Mouse (Mus musculus) limb, embryonic 10.5 days (tissue): ENCODE measurements at regions not wholly inside any gene's neighbourhood (a gene's known extent, or its start where the extent isn't known, plus 50 kb on each side); places are given as distances from the start of the nearest gene placed in this dataset.

Experiments
- DNase-seq: peaks from one replicate; pipeline ENCODE4 v3.0.0-alpha.2; 2017; ENCODE audit warnings: low spot score
- H3K27ac ChIP-seq: fragments of 300-500 bp; sonication (generic); 2 replicates; pipeline ENCODE4 v1.5.1; 2016; ENCODE audit warnings: mild to moderate bottlenecking
- H3K27me3 ChIP-seq: fragments of 300-500 bp; sonication (generic); 2 replicates; pipeline ENCODE4 v1.6.1; 2016; ENCODE audit warnings: low read depth, mild to moderate bottlenecking; ENCODE audit not compliant: poor library complexity, severe bottlenecking
- H3K36me3 ChIP-seq: fragments of 300-500 bp; sonication (generic); 2 replicates; pipeline ENCODE4 v1.6.1; 2016; ENCODE audit warnings: mild to moderate bottlenecking, moderate library complexity
- H3K4me1 ChIP-seq: fragments of 300-500 bp; sonication (generic); 2 replicates; pipeline ENCODE4 v1.6.1; 2016
- H3K4me3 ChIP-seq: fragments of 300-500 bp; sonication (generic); 2 replicates; pipeline ENCODE4 v1.5.1; 2016; ENCODE audit warnings: mild to moderate bottlenecking, moderate library complexity
- H3K9me3 ChIP-seq: fragments of 300-500 bp; sonication (generic); replicated peaks from 2 replicates; pipeline ENCODE4 v1.6.1; 2016; ENCODE audit warnings: mild to moderate bottlenecking
- WGBS: fragments of 180-500 bp; shearing (Covaris S2); methylation state at CpG from one replicate; pipeline ENCODE4 v1.1.7; 2016; 5-methylcytosine and 5-hydroxymethylcytosine counted together

GRCm38 (mm10) chr1:138771307-138772011 lies 76.9 kb downstream of the Lhx9 start:
- H3K27ac ChIP-seq = no peak overlapping the region
- no peak for DNase-seq
- no peaks in the 10 kb centered on the region for H3K9me3 ChIP-seq
- peaks cover 14% of the 10 kb centered on the region for H3K4me1 ChIP-seq
- no peaks in the 10 kb centered on the region for H3K36me3 ChIP-seq
- WGBS = 80% methylated on average over 3 of the region's 3 CpGs
- 0 out of 2 replicates have a peak, but pooled peaks cover 4% of the 10 kb centered on the region for H3K27me3 ChIP-seq
- H3K4me3 ChIP-seq = no peak overlapping the region

GRCm38 (mm10) chr1:138762876-138763275 lies 85.5 kb downstream of the Lhx9 start:
- DNase-seq = peak; percentile 56
- Histone ChIP-seq H3K4me3 (no peak overlapping the region), H3K27me3 (no peaks in the 10 kb centered on the region), H3K4me1 (peaks cover 27% of the 10 kb centered on the region), H3K27ac (no peak overlapping the region), H3K9me3 (no peaks in the 10 kb centered on the region), H3K36me3 (no peaks in the 10 kb centered on the region)
- WGBS = 70% methylated on average over 7 of the region's 7 CpGs

- Histone ChIP-seq H3K27ac (no peak overlapping the region), H3K9me3 (no peaks in the 10 kb centered on the region), H3K4me3 (no peak overlapping the region), H3K27me3 (no peaks in the 10 kb centered on the region), H3K36me3 (no peaks in the 10 kb centered on the region), H3K4me1 (peaks cover 17% of the 10 kb centered on the region; the same call in 1 of the 2 replicates)
- no peak for DNase-seq
These were observed 90.6 kb downstream of the Lhx9 start for GRCm38 (mm10) chr1:138757777-138758176.

DNA sequence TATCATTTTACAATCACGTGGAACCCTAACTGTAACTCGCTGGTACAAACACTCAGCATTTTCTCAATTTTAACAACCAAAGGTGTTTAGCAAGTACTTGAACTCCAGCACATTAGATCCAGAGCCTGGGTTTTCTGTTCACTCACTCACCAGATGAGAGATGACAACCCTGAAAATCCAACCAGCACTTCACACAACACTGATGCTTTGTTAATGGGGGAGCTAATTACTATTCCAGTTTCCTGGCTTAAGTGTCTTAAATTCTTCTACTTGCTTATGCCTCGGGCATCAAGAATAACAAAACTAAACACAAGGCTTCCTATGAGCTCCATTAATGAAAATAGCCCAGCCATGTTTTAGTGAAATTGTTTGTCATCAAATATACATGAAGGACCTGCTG lies 113.4 kb upstream of the Nek7 start:
- no peak overlapping the region for H3K27ac ChIP-seq
- H3K36me3 ChIP-seq = no peaks in the 10 kb centered on the region
- no peak for DNase-seq
- 66% methylated on average over 3 of the region's 3 CpGs for WGBS
- peaks cover 35% of the 10 kb centered on the region for H3K27me3 ChIP-seq
- H3K9me3 ChIP-seq = no peaks in the 10 kb centered on the region
- H3K4me3 ChIP-seq = no peak overlapping the region
- H3K4me1 ChIP-seq = peaks cover 27% of the 10 kb centered on the region

GRCm38 (mm10) chr1:138731008-138731407 lies 111.1 kb upstream of the Nek7 start:
- no peak for DNase-seq
- H3K36me3 ChIP-seq = no peaks in the 10 kb centered on the region
- WGBS = 52% methylated on average over 12 of the region's 12 CpGs
- H3K4me3 ChIP-seq = no peak overlapping the region
- no peak overlapping the region for H3K27ac ChIP-seq
- H3K4me1 ChIP-seq = peaks cover 18% of the 10 kb centered on the region
- H3K9me3 ChIP-seq = no peaks in the 10 kb centered on the region
- peaks cover 33% of the 10 kb centered on the region for H3K27me3 ChIP-seq

DNA sequence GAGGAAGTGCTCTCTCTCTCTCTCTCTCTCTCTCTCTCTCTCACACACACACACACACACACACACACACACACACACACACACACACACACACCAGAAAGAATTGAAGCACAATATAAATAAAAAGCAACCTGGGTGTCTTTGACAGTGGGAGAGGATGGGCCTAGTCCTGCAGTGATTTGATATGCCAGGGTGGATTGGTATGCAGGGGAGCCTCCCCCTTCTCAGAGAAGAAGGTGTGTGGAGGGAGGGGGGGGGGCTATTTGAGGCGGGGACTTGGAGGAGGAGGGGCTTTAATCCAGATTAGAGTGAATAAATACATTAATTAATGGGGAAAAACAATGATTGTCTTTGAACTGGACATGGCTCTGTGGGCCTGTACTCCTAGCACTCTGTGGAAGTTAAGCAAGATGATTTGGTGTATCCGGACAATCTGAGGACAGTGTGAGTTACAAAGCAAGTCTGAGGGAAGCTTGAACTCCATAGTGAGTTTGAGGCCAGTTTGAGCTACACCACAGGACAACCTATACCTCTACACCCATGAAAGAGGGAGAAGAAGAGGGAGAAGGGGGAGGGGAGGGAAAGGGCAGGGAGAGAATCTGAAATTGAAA lies 109.3 kb upstream of the Nek7 start:
- peaks cover 24% of the 10 kb centered on the region; the same call in 1 of the 2 replicates for H3K27me3 ChIP-seq
- no peak for DNase-seq
- no peak overlapping the region for H3K27ac ChIP-seq
- 58% methylated on average over 2 of the region's 2 CpGs for WGBS
- no peaks in the 10 kb centered on the region for H3K36me3 ChIP-seq
- no peaks in the 10 kb centered on the region for H3K9me3 ChIP-seq
- no peak overlapping the region for H3K4me3 ChIP-seq
- peaks cover 12% of the 10 kb centered on the region for H3K4me1 ChIP-seq

DNA sequence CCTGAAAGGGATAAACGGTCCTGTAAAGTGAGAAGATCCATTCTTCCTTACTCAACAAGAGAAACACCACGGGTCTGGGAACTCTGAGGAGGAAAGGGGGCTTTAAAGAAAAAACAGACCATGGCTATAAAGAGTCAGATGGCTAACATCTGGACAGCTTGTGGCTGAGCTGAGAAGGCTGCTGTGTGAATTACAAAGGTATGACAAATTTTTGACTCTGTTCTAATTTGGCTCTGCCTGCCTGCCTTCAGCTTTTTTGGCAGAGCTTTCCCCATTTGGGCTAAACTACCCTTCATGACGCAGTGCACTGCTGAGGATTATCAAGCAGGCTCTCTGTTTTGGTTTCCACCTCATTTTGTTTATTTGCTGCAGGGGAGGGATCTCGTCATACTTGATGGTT lies 100.8 kb upstream of the Nek7 start:
- H3K9me3 ChIP-seq = no peaks in the 10 kb centered on the region
- no peaks in the 10 kb centered on the region for H3K36me3 ChIP-seq
- 30% methylated on average over 4 of the region's 4 CpGs for WGBS
- peaks cover 20% of the 10 kb centered on the region; the same call in 1 of the 2 replicates for H3K27me3 ChIP-seq
- peak overlapping the region; percentile 50 for H3K27ac ChIP-seq
- DNase-seq = peak; percentile 39
- peaks cover 31% of the 10 kb centered on the region for H3K4me1 ChIP-seq
- no peak overlapping the region for H3K4me3 ChIP-seq

DNA sequence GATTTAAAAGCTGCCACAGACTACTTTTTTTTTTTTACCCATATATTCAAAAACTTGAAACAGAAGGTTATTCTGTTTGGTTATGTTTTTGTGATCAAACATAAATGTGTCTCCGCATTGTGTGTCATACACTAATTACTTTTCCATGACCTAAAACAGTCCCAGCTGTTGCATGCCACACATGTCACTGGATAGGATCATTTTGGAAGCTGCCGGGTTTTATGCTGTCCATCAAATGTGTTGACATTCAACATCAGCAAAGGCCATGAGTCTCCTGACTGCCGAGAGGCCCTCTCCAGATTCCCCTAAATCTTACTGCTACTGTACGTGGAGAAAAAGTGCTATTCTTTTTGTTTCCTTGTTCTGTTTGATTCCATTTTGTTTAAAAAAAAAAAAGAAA lies 99.4 kb upstream of the Nek7 start:
- WGBS = 43% methylated on average over 4 of the region's 4 CpGs
- no peaks in the 10 kb centered on the region for H3K9me3 ChIP-seq
- H3K4me3 ChIP-seq = no peak overlapping the region
- DNase-seq = peak; percentile 53
- peaks cover 31% of the 10 kb centered on the region for H3K4me1 ChIP-seq
- H3K36me3 ChIP-seq = no peaks in the 10 kb centered on the region
- H3K27me3 ChIP-seq = peaks cover 16% of the 10 kb centered on the region; the same call in 1 of the 2 replicates
- no peak overlapping the region for H3K27ac ChIP-seq

DNA sequence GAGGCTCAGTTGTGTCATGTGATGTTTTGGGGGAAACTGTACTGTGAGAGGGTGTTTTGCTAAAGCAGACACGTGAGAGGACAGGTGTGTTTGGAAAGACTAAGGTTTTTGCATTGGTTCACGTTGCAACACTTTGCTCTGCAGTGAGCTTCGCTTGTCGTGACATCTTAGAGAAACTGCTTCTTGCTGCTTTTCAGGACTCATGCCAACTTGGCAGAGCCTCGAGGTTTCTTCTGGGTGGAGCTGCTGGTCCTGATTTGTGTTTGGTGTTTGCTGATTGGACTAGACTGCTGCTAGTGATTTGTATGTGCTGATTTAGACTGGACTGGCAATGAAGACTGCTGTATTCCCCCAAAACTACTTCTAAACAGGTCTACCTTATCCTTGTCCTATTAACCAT lies 97.0 kb upstream of the Nek7 start:
- WGBS = 82% methylated on average over 5 of the region's 5 CpGs
- no peaks in the 10 kb centered on the region for H3K9me3 ChIP-seq
- H3K27ac ChIP-seq = no peak overlapping the region
- peaks cover 31% of the 10 kb centered on the region for H3K4me1 ChIP-seq
- no peak for DNase-seq
- H3K4me3 ChIP-seq = no peak overlapping the region
- no peaks in the 10 kb centered on the region for H3K36me3 ChIP-seq
- peaks cover 16% of the 10 kb centered on the region; the same call in 1 of the 2 replicates for H3K27me3 ChIP-seq

- peaks cover 16% of the 10 kb centered on the region; the same call in 1 of the 2 replicates for H3K27me3 ChIP-seq
- no peaks in the 10 kb centered on the region for H3K36me3 ChIP-seq
- H3K4me1 ChIP-seq = peaks cover 16% of the 10 kb centered on the region
- no peaks in the 10 kb centered on the region for H3K9me3 ChIP-seq
- DNase-seq = no peak
- 72% methylated on average over 3 of the region's 3 CpGs for WGBS
- no peak overlapping the region for H3K27ac ChIP-seq
- no peak overlapping the region for H3K4me3 ChIP-seq
These were observed 95.2 kb upstream of the Nek7 start for GRCm38 (mm10) chr1:138715162-138715561.

DNA sequence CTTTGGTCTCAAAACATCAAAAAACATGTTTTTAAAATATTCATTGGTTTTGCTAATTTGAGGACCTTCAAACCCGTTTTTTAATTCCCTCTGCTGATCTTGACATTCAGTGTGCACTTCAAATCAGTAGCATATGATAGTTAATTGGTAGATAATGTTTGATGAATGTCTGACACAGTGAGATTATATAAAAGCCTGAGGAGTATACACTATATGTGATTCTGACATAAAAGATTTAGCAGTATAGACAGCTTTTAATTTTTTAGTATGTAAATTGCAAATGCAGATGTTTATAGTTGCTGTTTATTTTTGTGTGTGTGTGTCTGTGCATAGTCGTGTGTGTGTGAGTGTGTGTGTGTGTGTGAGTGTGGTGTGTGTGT lies 89.3 kb upstream of the Nek7 start:
- no peaks in the 10 kb centered on the region for H3K9me3 ChIP-seq
- H3K4me1 ChIP-seq = no peaks in the 10 kb centered on the region
- no peaks in the 10 kb centered on the region for H3K27me3 ChIP-seq
- H3K36me3 ChIP-seq = no peaks in the 10 kb centered on the region
- no peak for DNase-seq
- no peak overlapping the region for H3K4me3 ChIP-seq
- WGBS = 70% methylated on average over 2 of the region's 2 CpGs
- H3K27ac ChIP-seq = no peak overlapping the region

- no peaks in the 10 kb centered on the region for H3K36me3 ChIP-seq
- no peaks in the 10 kb centered on the region for H3K27me3 ChIP-seq
- 85% methylated on average over 7 of the region's 7 CpGs for WGBS
- H3K27ac ChIP-seq = no peak overlapping the region
- no peak overlapping the region for H3K4me3 ChIP-seq
- no peaks in the 10 kb centered on the region for H3K4me1 ChIP-seq
- DNase-seq = no peak
- H3K9me3 ChIP-seq = no peaks in the 10 kb centered on the region
These were observed 88.7 kb upstream of the Nek7 start for GRCm38 (mm10) chr1:138708507-138709228.

- no peaks in the 10 kb centered on the region for H3K4me1 ChIP-seq
- no peaks in the 10 kb centered on the region for H3K36me3 ChIP-seq
- H3K9me3 ChIP-seq = no peaks in the 10 kb centered on the region
- no peak overlapping the region for H3K27ac ChIP-seq
- WGBS = 69% methylated on average over 3 of the region's 3 CpGs
- no peak overlapping the region for H3K4me3 ChIP-seq
- DNase-seq = no peak
- no peaks in the 10 kb centered on the region for H3K27me3 ChIP-seq
These were observed 88.0 kb upstream of the Nek7 start for GRCm38 (mm10) chr1:138707913-138708312.
